Mouse (Mus musculus): ENCODE data around the gene Gm20517. TPM values are rescaled to one million over a fixed set of nuclear protein-coding genes. Genes with fewer than 3 reads are reported as not detected.

Gene Gm20517
- polyA plus RNA-seq, 1 experiment from 2014 or later = 1.1 TPM

DNA sequence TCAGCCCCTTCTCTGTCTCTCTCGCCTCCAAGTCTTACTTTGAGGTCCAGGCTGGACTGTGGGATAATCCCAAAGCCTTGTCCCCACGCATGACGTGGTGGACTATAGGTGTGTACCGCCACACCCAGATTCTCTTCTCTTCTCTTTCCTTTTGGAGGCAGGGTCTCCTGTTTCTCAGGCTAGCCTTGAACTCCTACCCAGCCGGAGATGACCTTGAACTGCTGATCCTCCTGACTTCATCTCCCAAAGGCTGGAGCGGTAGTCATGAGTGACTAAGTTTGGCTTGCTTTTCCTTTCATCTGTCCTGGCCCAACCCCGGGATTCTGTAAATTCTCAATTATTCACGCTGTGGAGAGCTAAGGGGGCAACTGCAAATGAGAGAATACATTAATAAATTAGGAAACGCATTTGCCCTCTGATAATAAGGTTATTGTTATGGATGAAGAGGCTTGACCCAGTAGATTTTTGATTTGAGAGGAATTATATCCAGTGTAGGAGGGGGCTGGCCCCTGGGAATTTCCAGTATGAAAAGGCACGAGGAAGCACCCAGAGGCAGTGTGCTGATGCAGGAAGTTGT is 42.4 kb upstream of the Gm20517 start:
- no peaks in the 10 kb centered on the region for H3K36me3 ChIP-seq (ENCODE audit: control insufficient read depth, insufficient read depth, low read length)
- no peaks in the 10 kb centered on the region for H3K9me3 ChIP-seq (ENCODE audit: control insufficient read depth, low read length)
- TF ChIP-seq CTCF (IDR thresholded peaks at IDR 0.05; ENCODE audit: low read depth) (no peak), EP300 (optimal IDR thresholded peaks at IDR 0.05) (no peak)
- no peak overlapping the region for H3K27ac ChIP-seq (replicated peaks)
- no peak overlapping the region for H3K4me3 ChIP-seq (ENCODE audit: low read depth, low read length)
- no peaks in the 10 kb centered on the region for H3K4me1 ChIP-seq (replicated peaks; ENCODE audit: control insufficient read depth, insufficient read depth)
- H3K4me2 ChIP-seq (replicated peaks; ENCODE audit: low read depth) = no peak overlapping the region
- H3K27me3 ChIP-seq (ENCODE audit: control insufficient read depth, insufficient read depth, low read length) = no peaks in the 10 kb centered on the region
- H3K9ac ChIP-seq (ENCODE audit: low read length) = no peak overlapping the region
- ATAC-seq (ENCODE audit: low FRiP score, low TSS enrichment) (no peak), DNase-seq (ENCODE audit: low spot score) (no peak)
- WGBS = 86% methylated on average over 10 of the region's 10 CpGs

DNA sequence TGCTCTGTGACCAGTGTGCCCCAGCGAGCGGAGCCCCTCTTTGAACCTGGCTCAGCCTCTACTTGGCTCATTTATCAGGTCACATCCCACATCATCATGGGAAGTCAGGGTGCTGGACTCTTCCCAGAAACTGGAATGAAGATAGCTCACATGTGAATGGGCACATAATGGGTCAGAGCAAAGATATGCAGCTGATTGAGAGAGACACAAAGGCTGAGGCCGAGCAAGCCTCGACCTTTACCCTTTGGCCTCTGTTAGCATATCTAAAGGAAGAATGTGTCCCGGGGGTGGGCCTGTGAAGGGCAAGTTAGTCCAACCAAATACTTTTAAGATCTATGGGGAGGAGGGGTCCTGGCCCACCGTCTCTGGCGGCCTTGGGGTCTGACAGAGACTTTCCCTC is 39.8 kb upstream of the Gm20517 start:
- DNase-seq (ENCODE audit: low spot score) (no peak), ATAC-seq (ENCODE audit: low FRiP score, low TSS enrichment) (no peak)
- H3K27ac ChIP-seq (replicated peaks) = no peak overlapping the region
- H3K36me3 ChIP-seq (ENCODE audit: control insufficient read depth, insufficient read depth, low read length) = no peaks in the 10 kb centered on the region
- no peaks in the 10 kb centered on the region for H3K4me1 ChIP-seq (replicated peaks; ENCODE audit: control insufficient read depth, insufficient read depth)
- H3K4me2 ChIP-seq (replicated peaks; ENCODE audit: low read depth) = no peak overlapping the region
- no peak overlapping the region for H3K4me3 ChIP-seq (ENCODE audit: low read depth, low read length)
- 52% methylated on average over 7 of the region's 7 CpGs for WGBS
- no peak for TF ChIP-seq CTCF (IDR thresholded peaks at IDR 0.05; ENCODE audit: low read depth)
- TF ChIP-seq EP300 (optimal IDR thresholded peaks at IDR 0.05) = no peak
- H3K9me3 ChIP-seq (ENCODE audit: control insufficient read depth, low read length) = no peaks in the 10 kb centered on the region
- no peaks in the 10 kb centered on the region for H3K27me3 ChIP-seq (ENCODE audit: control insufficient read depth, insufficient read depth, low read length)
- H3K9ac ChIP-seq (ENCODE audit: low read length) = no peak overlapping the region

DNA sequence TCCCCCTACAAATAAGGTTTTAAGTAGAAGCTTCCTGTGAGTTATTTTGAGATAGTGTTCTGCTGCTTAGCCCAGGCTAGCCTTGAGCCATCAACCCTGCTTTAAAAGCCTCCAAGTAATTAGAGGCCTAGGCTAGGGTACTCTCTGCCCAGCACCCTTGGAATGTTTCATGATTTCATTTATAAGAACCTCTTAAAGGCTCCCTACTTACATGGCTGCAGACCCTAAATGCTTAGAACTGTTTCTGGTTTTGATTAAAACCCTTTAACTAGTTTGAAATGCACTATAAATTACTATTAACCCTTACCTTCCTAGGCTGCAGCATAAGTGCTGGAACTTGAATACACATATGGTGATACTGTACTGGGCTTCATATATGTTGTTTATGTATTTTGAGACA is 39.0 kb upstream of the Gm20517 start:
- H3K9me3 ChIP-seq (ENCODE audit: control insufficient read depth, low read length) = no peaks in the 10 kb centered on the region
- no peaks in the 10 kb centered on the region for H3K4me1 ChIP-seq (replicated peaks; ENCODE audit: control insufficient read depth, insufficient read depth)
- no peaks in the 10 kb centered on the region for H3K27me3 ChIP-seq (ENCODE audit: control insufficient read depth, insufficient read depth, low read length)
- H3K36me3 ChIP-seq (ENCODE audit: control insufficient read depth, insufficient read depth, low read length) = no peaks in the 10 kb centered on the region
- no peak overlapping the region for H3K4me2 ChIP-seq (replicated peaks; ENCODE audit: low read depth)
- no peak overlapping the region for H3K4me3 ChIP-seq (ENCODE audit: low read depth, low read length)
- no peak for ATAC-seq (ENCODE audit: low FRiP score, low TSS enrichment)
- DNase-seq (ENCODE audit: low spot score) = no peak
- no peak overlapping the region for H3K9ac ChIP-seq (ENCODE audit: low read length)
- TF ChIP-seq EP300 (optimal IDR thresholded peaks at IDR 0.05) (no peak), CTCF (IDR thresholded peaks at IDR 0.05; ENCODE audit: low read depth) (no peak)
- H3K27ac ChIP-seq (replicated peaks) = no peak overlapping the region

DNA sequence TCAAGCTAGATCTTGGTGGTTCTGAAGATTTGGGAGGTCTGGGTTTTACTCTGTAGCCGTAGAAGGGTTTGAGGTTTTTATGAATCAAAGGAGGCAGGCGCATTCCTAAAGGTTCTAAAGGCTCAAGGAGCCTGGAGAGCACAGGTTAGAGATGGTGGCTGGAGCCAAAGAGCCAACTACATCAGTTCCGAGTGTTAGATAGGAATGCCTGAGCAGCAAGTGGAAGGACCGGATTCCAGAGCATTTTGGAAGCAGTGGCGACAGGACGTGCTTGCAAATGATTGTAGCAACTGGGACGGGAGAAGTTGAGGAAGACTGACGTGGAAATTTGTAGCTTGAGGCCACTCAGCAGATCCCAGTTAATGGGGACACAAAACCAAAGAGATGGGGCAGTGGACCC is 37.4 kb upstream of the Gm20517 start:
- no peak for ATAC-seq (ENCODE audit: low FRiP score, low TSS enrichment)
- no peaks in the 10 kb centered on the region for H3K27me3 ChIP-seq (ENCODE audit: control insufficient read depth, insufficient read depth, low read length)
- H3K27ac ChIP-seq (replicated peaks) = no peak overlapping the region
- WGBS = 60% methylated on average over 8 of the region's 8 CpGs
- no peak for DNase-seq (ENCODE audit: low spot score)
- H3K9me3 ChIP-seq (ENCODE audit: control insufficient read depth, low read length) = no peaks in the 10 kb centered on the region
- no peaks in the 10 kb centered on the region for H3K4me1 ChIP-seq (replicated peaks; ENCODE audit: control insufficient read depth, insufficient read depth)
- H3K4me2 ChIP-seq (replicated peaks; ENCODE audit: low read depth) = no peak overlapping the region
- no peak overlapping the region for H3K4me3 ChIP-seq (ENCODE audit: low read depth, low read length)
- H3K36me3 ChIP-seq (ENCODE audit: control insufficient read depth, insufficient read depth, low read length) = no peaks in the 10 kb centered on the region
- H3K9ac ChIP-seq (ENCODE audit: low read length) = no peak overlapping the region
- TF ChIP-seq EP300 (optimal IDR thresholded peaks at IDR 0.05) (no peak), CTCF (IDR thresholded peaks at IDR 0.05; ENCODE audit: low read depth) (no peak)

DNA sequence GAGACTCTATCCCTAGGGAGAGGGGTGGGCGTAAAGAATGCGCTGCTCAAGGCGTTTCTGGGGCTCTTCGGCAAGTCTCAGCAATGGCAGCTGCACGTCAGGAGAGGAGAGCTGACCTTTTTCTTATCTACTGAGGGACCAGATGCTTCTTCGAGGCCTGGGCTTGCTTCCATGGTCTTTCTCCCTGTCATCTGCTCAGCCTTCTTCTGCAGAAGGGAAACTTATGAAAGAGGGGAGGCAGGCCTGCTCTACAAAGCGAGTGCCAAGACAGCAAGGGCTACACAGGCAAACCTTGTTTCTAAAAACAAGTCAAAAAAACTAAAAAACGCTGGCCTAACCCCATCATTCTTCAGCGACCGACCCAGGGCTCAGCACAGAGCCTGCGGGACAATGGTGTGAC is 36.6 kb upstream of the Gm20517 start:
- Histone ChIP-seq H3K9me3 (ENCODE audit: control insufficient read depth, low read length) (no peaks in the 10 kb centered on the region), H3K27ac (replicated peaks) (no peak overlapping the region), H3K27me3 (ENCODE audit: control insufficient read depth, insufficient read depth, low read length) (no peaks in the 10 kb centered on the region), H3K36me3 (ENCODE audit: control insufficient read depth, insufficient read depth, low read length) (no peaks in the 10 kb centered on the region), H3K4me1 (replicated peaks; ENCODE audit: control insufficient read depth, insufficient read depth) (no peaks in the 10 kb centered on the region), H3K9ac (ENCODE audit: low read length) (no peak overlapping the region), H3K4me2 (replicated peaks; ENCODE audit: low read depth) (no peak overlapping the region), H3K4me3 (ENCODE audit: low read depth, low read length) (no peak overlapping the region)
- TF ChIP-seq CTCF (IDR thresholded peaks at IDR 0.05; ENCODE audit: low read depth) (no peak), EP300 (optimal IDR thresholded peaks at IDR 0.05) (no peak)
- DNase-seq (ENCODE audit: low spot score) (no peak), ATAC-seq (ENCODE audit: low FRiP score, low TSS enrichment) (no peak)
- WGBS = 73% methylated on average over 11 of the region's 11 CpGs

DNA sequence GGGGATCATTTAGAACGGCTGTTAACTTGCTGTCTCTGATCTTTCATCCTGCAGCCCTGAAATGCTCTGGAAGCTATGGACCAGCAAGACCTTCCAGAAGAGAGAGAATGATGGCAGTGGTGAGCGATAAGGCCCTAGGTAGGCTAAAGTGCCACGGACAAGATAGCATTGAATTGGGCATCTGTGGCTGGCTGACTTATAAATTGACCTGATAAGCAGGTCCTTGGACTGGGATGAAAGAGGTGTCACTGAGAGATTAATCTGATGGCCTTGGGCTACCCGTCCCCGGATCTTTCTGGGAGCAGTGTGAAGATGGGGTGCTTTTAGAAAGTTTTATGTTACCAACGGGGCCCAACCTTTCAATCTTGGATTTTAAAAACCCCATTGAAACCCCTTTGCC is 32.7 kb upstream of the Gm20517 start:
- DNase-seq (ENCODE audit: low spot score) (no peak), ATAC-seq (ENCODE audit: low FRiP score, low TSS enrichment) (no peak)
- WGBS = 89% methylated on average over 6 of the region's 6 CpGs
- Histone ChIP-seq H3K4me3 (ENCODE audit: low read depth, low read length) (no peak overlapping the region), H3K27me3 (ENCODE audit: control insufficient read depth, insufficient read depth, low read length) (no peaks in the 10 kb centered on the region), H3K27ac (replicated peaks) (no peak overlapping the region), H3K4me1 (replicated peaks; ENCODE audit: control insufficient read depth, insufficient read depth) (no peaks in the 10 kb centered on the region), H3K9ac (ENCODE audit: low read length) (no peak overlapping the region), H3K36me3 (ENCODE audit: control insufficient read depth, insufficient read depth, low read length) (no peaks in the 10 kb centered on the region), H3K9me3 (ENCODE audit: control insufficient read depth, low read length) (no peaks in the 10 kb centered on the region), H3K4me2 (replicated peaks; ENCODE audit: low read depth) (no peak overlapping the region)
- TF ChIP-seq CTCF (IDR thresholded peaks at IDR 0.05; ENCODE audit: low read depth) = no peak
- TF ChIP-seq EP300 (optimal IDR thresholded peaks at IDR 0.05) = no peak

Data from stomach, postnatal 0 days (tissue).